In the genomic region with DNA sequence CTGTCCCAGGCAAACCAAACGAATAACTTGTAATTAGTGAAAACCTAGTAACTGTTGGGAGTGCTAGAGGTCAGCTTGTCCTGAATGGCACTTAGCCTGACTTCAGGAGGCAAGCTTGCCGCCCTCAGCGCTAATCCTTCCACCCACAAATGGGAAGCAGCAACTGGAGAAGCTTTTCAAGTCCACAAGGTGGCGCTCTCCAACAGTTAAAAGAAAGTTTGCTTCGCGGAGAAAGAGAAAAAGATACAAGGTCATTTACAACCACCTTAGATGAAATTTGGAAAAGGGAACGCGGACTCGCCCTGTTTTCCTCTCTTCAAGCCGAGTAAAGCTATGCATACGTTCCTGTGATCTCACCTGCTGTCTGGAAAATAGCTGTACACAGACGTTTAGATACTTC, we compare ENCODE assay signal across 8 mouse cellular contexts. TPM values are rescaled to one million over a fixed set of nuclear protein-coding genes. Genes with fewer than 3 reads are reported as not detected.
A peak's percentile ranks its signal among the peaks of the same experiment; 100 is the strongest.
DNase-seq lines count a peak whose midpoint lies in the region; ATAC-seq and TF ChIP-seq lines count a peak whose summit lies in the region.

No protein-coding gene starts in this region.

- H3K36me3 ChIP-seq in heart, embryonic 10.5 days: no peaks in the 10 kb centered on the region
- no peaks in the 10 kb centered on the region for H3K36me3 ChIP-seq in kidney, embryonic 16.5 days (ENCODE audit: insufficient read depth, low read length)
- no peaks in the 10 kb centered on the region for H3K36me3 ChIP-seq in liver, postnatal 0 days (replicated peaks; ENCODE audit: insufficient read depth, low read length)

- peak overlapping the region; percentile 48 for H3K4me2 ChIP-seq in kidney, embryonic 16.5 days (replicated peaks; ENCODE audit: low read depth, low read length)
- H3K4me2 ChIP-seq in liver, postnatal 0 days (ENCODE audit: low read depth, low read length): peak overlapping the region; percentile 42

- TF ChIP-seq EP300 in liver, postnatal 0 days (IDR thresholded peaks at IDR 0.05; ENCODE audit: low read depth): 0 out of 2 replicates have a peak, but pooled peaks have one; percentile 12

- H3K4me3 ChIP-seq in heart, embryonic 10.5 days: no peak overlapping the region
- no peak overlapping the region for H3K4me3 ChIP-seq in kidney, embryonic 16.5 days (ENCODE audit: low read length)
- H3K4me3 ChIP-seq in liver, postnatal 0 days (ENCODE audit: low read depth, low read length): no peak overlapping the region

- peak; percentile 62 for DNase-seq in urinary bladder, postnatal 14 days (ENCODE audit: low spot score)
- no peak for DNase-seq in urinary bladder, adult 2 months (ENCODE audit: low spot score)
- peak; percentile 77 for DNase-seq in embryo, embryonic 11.5 days (ENCODE audit: low read depth, low spot score)
- DNase-seq in heart, embryonic 10.5 days (ENCODE audit: low spot score): peak; percentile 76
- peak; percentile 37 for DNase-seq in liver, postnatal 0 days
- DNase-seq in ovary, adult 18-20 months (ENCODE audit: low spot score): peak; percentile 30
- DNase-seq in spleen, adult 12 weeks (ENCODE audit: low spot score): no peak

- peak; percentile 73 for TF ChIP-seq CTCF in liver, postnatal 0 days (IDR thresholded peaks at IDR 0.05; ENCODE audit: low read depth)

- no peaks in the 10 kb centered on the region for H3K27me3 ChIP-seq in heart, embryonic 10.5 days (ENCODE audit: insufficient read depth, poor library complexity, severe bottlenecking)
- peaks cover 4% of the 10 kb centered on the region; the same call in 1 of the 2 replicates for H3K27me3 ChIP-seq in kidney, embryonic 16.5 days (ENCODE audit: insufficient read depth, low read length)
- no peaks in the 10 kb centered on the region for H3K27me3 ChIP-seq in liver, postnatal 0 days (ENCODE audit: insufficient read depth, low read length)

- H3K9ac ChIP-seq in kidney, embryonic 16.5 days (replicated peaks; ENCODE audit: low read length): no peak overlapping the region
- no peak overlapping the region for H3K9ac ChIP-seq in liver, postnatal 0 days (replicated peaks)

- no peak overlapping the region for H3K27ac ChIP-seq in heart, embryonic 10.5 days
- no peak overlapping the region for H3K27ac ChIP-seq in kidney, embryonic 16.5 days (ENCODE audit: low read length)
- H3K27ac ChIP-seq in liver, postnatal 0 days (ENCODE audit: low read depth): peak overlapping the region; percentile 72

- no peaks in the 10 kb centered on the region for H3K9me3 ChIP-seq in heart, embryonic 10.5 days
- no peaks in the 10 kb centered on the region for H3K9me3 ChIP-seq in kidney, embryonic 16.5 days (ENCODE audit: low read length)
- no peaks in the 10 kb centered on the region for H3K9me3 ChIP-seq in liver, postnatal 0 days (ENCODE audit: low read length)

- ATAC-seq in kidney, embryonic 16.5 days (ENCODE audit: low FRiP score, low TSS enrichment): peak; percentile 68; the same call in 1 of the 2 replicates
- ATAC-seq in liver, postnatal 0 days: no peak

- H3K4me1 ChIP-seq in heart, embryonic 10.5 days: peaks cover 4% of the 10 kb centered on the region; the same call in 1 of the 2 replicates
- H3K4me1 ChIP-seq in kidney, embryonic 16.5 days (ENCODE audit: insufficient read depth, low read length): peaks cover 6% of the 10 kb centered on the region; the same call in 1 of the 2 replicates
- 0 out of 2 replicates have a peak, but pooled peaks cover 5% of the 10 kb centered on the region for H3K4me1 ChIP-seq in liver, postnatal 0 days (ENCODE audit: insufficient read depth)

- WGBS in heart, embryonic 10.5 days: 12% methylated on average over 12 of the region's 12 CpGs
- WGBS in kidney, embryonic 16.5 days: 7% methylated on average over 12 of the region's 12 CpGs
- 11% methylated on average over 12 of the region's 12 CpGs for WGBS in liver, postnatal 0 days (ENCODE audit: insufficient replicate concordance)

RNA-seq across cellular contexts. Expression of a gene that starts 2.3 kb away (rescaled TPM):
- 0.03 and 0.04 TPM in 2 replicates for polyA plus RNA-seq in urinary bladder, adult 2 months (2012; rRNA removed)
- 0.62 and 2.3 TPM in 2 replicates for polyA plus RNA-seq in heart, embryonic 10.5 days (2016; fragmentation: Nextera tagmentation; extraction: Ambion mirVana)
- polyA plus RNA-seq in kidney, embryonic 16.5 days (2015; fragmentation: Nextera tagmentation; extraction: Ambion mirVana): 0.29 and 0.41 TPM in 2 replicates
- 5.6 and 5.8 TPM in 2 replicates for polyA plus RNA-seq in liver, postnatal 0 days (2015; fragmentation: Nextera tagmentation; extraction: Ambion mirVana)

Comparison
In these comparisons a context has a peak if more than half of its experiments do, and no peak if none do; other contexts are left out.
1. DNase-seq: peak in urinary bladder, postnatal 14 days (single experiment), embryo, embryonic 11.5 days (single experiment), heart, embryonic 10.5 days (single experiment), liver, postnatal 0 days (single experiment) and ovary, adult 18-20 months (single experiment); none in urinary bladder, adult 2 months (single experiment) and spleen, adult 12 weeks (single experiment).